Mouse (Mus musculus) megakaryocyte, embryonic 14.5 days (primary cell): ENCODE measurements at regions not wholly inside any gene's neighbourhood (a gene's known extent, or its start where the extent isn't known, plus 50 kb on each side); places are given as distances from the start of the nearest gene placed in this dataset.

Experiments used
- H3K27me3 ChIP-seq: replicated peaks from 2 replicates; pipeline ENCODE3; 2012; ENCODE audit warnings: inconsistent platforms
- H3K36me3 ChIP-seq: replicated peaks from 2 replicates; pipeline ENCODE3; 2012; ENCODE audit warnings: low read length, inconsistent platforms, mixed read lengths
- H3K4me1 ChIP-seq: 2 replicates; pipeline ENCODE4 v1.6.1; 2012; ENCODE audit warnings: inconsistent platforms
- H3K4me3 ChIP-seq: replicated peaks from 2 replicates; pipeline ENCODE3; 2012; ENCODE audit warnings: moderate library complexity, mild to moderate bottlenecking, inconsistent platforms
- H3K9me3 ChIP-seq: 2 replicates; pipeline ENCODE4 v1.6.1; 2012; ENCODE audit warnings: inconsistent platforms
- FLI1 ChIP-seq: IDR thresholded peaks from 2 replicates; pipeline ENCODE4 v1.6.1; 2012; ENCODE audit warnings: low read length, inconsistent platforms, mixed read lengths
- GATA1 ChIP-seq: IDR thresholded peaks from 3 replicates; pipeline ENCODE4 v1.6.1; 2012; ENCODE audit warnings: mixed read lengths, low read length, inconsistent platforms, borderline replicate concordance

DNA sequence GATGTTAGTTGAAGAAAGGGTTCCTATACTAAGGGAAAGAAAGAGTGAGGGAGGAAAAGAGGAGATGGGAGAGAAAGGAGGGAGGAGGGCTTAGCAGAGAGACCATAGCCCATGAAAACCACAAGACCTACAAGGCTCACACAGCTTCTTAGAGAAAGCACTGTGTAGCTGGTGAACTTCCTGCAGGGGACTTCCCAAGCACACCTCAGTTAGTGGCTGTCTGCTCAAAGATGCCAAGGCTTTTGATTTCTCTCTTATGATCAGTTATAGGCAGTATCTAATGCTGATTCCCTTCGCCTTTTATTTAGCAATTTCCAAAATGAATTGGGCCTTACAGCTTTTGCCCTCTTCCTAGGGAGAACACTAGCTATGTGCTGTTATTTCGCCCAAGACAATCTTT lies 90.0 kb upstream of the Bach2 start:
- Histone ChIP-seq H3K4me3 (no peak overlapping the region), H3K36me3 (no peaks in the 10 kb centered on the region), H3K27me3 (peaks cover 17% of the 10 kb centered on the region), H3K9me3 (peaks cover 4% of the 10 kb centered on the region; the same call in 1 of the 2 replicates), H3K4me1 (no peaks in the 10 kb centered on the region)
- TF ChIP-seq GATA1 (no peak), FLI1 (no peak)

DNA sequence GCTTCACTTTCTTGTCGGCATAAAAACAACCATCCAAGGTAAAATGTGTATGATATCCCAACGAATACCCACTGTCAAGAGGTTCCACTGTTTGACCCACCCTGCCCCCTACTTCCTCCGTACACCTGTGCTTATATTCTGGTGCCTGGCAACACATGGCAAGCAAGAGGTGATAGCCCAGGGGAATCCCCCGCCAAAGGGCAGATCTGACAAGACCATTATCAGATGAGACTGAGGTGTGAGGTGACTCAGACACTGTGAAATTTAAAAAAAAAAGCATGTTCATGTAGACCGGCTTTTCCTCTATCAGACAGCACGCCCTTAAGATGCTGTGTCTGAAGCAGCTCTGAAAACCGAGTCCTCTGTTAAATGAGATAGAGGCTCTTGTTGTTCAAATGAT lies 89.4 kb upstream of the Bach2 start:
- peaks cover 4% of the 10 kb centered on the region; the same call in 1 of the 2 replicates for H3K9me3 ChIP-seq
- no peaks in the 10 kb centered on the region for H3K36me3 ChIP-seq
- peaks cover 17% of the 10 kb centered on the region for H3K27me3 ChIP-seq
- TF ChIP-seq FLI1 (no peak), GATA1 (no peak)
- no peak overlapping the region for H3K4me3 ChIP-seq
- H3K4me1 ChIP-seq, result no peaks in the 10 kb centered on the region

DNA sequence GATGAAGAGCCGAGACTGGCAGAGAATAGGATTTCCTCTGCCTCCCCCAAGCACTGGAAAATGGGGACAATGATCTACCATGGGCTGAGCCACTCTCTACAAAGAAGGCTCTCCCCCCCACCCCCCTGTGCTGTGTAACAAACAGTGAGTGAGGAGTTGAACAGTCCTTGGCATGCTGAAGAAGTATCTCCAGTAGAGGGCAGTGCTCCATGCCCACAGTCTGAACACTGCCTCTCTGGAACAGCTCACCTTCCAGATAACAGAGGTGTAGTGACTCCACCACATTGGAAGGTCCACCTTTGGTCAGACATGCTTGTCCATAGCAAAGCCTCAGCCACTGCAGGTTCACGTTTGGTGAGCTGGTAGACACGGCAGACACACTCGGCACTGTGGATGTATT lies 85.2 kb upstream of the Bach2 start:
- no peak overlapping the region for H3K4me3 ChIP-seq
- no peaks in the 10 kb centered on the region for H3K4me1 ChIP-seq
- peaks cover 15% of the 10 kb centered on the region for H3K27me3 ChIP-seq
- H3K36me3 ChIP-seq, result no peaks in the 10 kb centered on the region
- H3K9me3 ChIP-seq, result no peaks in the 10 kb centered on the region
- TF ChIP-seq GATA1 (no peak), FLI1 (no peak)

DNA sequence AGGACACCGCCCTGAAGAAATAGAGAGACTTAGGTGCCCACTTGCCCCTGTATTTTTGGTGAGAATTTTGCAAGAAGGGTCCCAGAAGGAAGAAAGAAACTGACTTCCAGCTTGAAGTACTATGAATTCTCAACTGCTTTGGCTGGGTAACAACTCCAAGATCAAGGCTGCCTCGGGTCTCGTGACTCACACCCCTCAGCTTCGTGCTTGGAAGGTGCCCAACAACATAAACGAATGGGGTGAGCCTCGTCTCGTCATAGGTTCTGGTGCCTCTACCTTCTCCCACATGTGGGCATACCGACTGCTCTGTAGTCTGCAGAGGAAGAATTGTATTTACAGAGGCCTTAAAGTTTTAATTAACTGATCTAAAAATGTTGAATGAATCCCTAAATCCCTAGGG lies 81.6 kb upstream of the Bach2 start:
- TF ChIP-seq GATA1, result no peak
- TF ChIP-seq FLI1, result no peak
- H3K4me3 ChIP-seq, result no peak overlapping the region
- H3K4me1 ChIP-seq, result peaks cover 7% of the 10 kb centered on the region
- H3K36me3 ChIP-seq, result no peaks in the 10 kb centered on the region
- peaks cover 7% of the 10 kb centered on the region for H3K27me3 ChIP-seq
- no peaks in the 10 kb centered on the region for H3K9me3 ChIP-seq

DNA sequence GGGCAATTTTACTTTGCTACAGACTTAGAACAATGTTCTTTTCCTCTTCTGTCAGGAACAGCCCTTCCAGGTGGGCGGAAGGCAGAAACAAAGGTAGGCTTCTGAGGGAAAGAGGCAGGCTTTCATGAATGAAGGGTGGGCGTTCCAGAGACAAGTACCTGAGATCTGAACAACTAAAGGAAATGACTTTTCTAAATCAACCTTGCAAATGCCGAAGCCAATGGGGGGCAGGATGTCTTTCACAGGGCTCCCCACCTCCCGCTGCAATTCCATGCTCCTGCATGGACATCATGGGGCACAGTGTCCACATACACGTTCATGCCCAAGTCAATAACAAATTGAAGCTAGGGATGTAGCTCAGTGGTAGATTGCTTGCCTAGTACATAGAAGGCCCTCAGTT lies 80.2 kb upstream of the Bach2 start:
- no peak overlapping the region for H3K4me3 ChIP-seq
- H3K27me3 ChIP-seq, result peaks cover 2% of the 10 kb centered on the region
- peaks cover 7% of the 10 kb centered on the region for H3K4me1 ChIP-seq
- H3K36me3 ChIP-seq, result no peaks in the 10 kb centered on the region
- no peaks in the 10 kb centered on the region for H3K9me3 ChIP-seq
- TF ChIP-seq GATA1, result no peak
- TF ChIP-seq FLI1, result no peak

DNA sequence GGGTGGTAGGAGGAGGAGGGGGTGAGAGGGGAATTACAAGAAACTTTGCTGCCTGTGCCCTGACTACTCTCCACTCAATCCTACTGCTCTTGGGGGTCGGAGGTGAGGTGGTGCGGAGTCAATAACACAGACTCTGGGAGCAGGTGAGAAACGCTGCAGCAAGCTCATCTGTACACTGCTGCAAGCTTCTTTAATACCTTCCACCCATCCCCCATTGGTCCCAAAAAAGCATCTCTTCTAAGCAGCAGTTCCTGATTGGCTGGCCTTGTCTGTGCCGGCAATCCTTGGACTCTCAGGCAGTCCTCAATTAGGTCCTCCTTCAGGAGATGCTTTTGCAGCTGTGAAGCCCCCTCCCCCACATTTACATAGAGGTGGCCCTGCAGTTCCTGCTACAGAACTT lies 79.7 kb upstream of the Bach2 start:
- Histone ChIP-seq H3K9me3 (no peaks in the 10 kb centered on the region), H3K4me3 (no peak overlapping the region), H3K27me3 (peaks cover 2% of the 10 kb centered on the region), H3K4me1 (peaks cover 7% of the 10 kb centered on the region), H3K36me3 (no peaks in the 10 kb centered on the region)
- TF ChIP-seq GATA1, result no peak
- TF ChIP-seq FLI1, result no peak

DNA sequence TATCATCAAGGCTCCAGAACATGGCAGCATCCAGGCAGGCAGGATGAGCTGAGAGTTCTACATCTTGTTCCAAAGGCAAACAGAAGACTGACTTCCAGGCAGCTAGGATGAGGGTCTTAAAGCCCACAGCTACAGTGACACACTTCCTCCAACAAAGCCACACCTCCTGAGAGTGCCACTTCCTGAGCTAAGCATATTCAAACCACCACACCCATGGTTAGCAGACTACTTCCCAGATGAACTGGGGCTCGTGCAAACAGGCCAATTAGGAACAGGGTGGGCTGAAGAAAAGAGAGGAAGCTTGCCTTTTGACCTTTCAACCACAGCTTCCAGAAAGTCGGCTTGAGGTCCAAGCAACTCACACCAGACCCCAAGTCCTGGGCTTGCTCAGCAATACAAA lies 77.8 kb upstream of the Bach2 start:
- TF ChIP-seq GATA1 (no peak), FLI1 (no peak)
- Histone ChIP-seq H3K4me3 (no peak overlapping the region), H3K9me3 (no peaks in the 10 kb centered on the region), H3K27me3 (peaks cover 5% of the 10 kb centered on the region), H3K4me1 (peaks cover 7% of the 10 kb centered on the region), H3K36me3 (no peaks in the 10 kb centered on the region)

DNA sequence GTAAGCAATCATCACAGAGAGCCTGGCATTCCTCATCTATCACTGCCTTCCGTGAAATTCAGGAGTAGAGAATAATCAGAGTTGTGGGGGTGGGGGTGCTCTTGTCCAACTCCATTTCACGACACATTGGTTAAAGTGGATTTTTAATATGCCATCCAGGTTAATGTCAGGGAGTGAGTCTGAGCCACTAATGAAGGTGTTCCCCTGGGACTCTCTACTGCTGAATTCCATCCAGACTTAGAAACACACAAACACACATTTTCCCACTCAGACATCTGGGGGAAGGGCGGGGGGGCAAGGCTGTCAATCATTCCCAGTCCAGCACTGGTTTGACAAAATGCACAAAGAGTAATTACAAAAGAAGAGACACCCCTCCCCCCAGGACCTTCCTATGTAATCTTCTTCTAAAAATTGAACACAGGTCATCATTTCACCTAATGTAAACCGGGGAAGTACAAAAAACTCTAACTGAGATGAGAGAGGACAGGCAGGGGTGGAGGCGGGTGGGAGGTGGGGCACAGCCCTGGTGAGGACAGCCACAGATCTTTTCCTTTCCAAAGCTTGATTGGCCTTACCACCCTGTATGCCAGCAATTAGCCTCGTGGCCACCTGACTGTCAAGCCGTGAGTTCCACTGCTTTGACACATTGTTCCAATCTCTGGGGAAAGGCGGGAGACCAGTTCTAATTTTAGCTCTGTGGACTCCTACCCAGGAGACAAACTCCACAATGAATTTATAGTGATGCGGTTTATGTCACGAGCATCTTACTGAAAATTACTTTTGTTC lies 76.5 kb upstream of the Bach2 start:
- Histone ChIP-seq H3K4me3 (no peak overlapping the region), H3K4me1 (peaks cover 7% of the 10 kb centered on the region), H3K9me3 (peaks cover 3% of the 10 kb centered on the region), H3K27me3 (peaks cover 5% of the 10 kb centered on the region), H3K36me3 (no peaks in the 10 kb centered on the region)
- TF ChIP-seq FLI1, result no peak
- TF ChIP-seq GATA1, result no peak

DNA sequence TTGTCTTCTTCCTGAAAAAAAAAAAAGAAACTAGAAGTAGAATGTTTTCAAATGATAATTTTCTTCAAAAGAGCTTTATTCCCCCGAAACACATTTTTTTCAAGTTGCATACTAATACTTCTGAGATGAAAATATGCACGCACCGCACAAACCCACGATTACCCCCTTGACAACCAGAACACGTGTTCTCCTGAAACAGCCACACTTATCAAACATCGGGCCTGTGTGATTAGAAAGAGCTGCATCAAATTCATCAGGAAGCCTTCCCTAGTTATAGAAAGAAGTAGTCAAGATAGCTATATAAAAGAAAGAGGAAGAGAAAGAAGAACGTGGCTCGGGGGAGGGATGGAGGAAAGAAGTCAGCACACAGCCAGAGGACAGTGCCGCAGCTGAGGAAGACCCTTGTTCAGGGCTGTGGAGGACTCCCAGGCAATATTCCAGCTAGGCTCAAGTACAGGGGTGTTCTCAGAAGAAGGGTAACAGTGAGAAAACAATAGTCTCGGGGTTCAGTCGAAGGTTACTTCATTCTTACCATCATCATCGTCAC lies 75.8 kb upstream of the Bach2 start:
- H3K4me1 ChIP-seq, result peaks cover 7% of the 10 kb centered on the region
- TF ChIP-seq GATA1 (no peak), FLI1 (no peak)
- no peaks in the 10 kb centered on the region for H3K36me3 ChIP-seq
- no peak overlapping the region for H3K4me3 ChIP-seq
- H3K9me3 ChIP-seq, result peaks cover 7% of the 10 kb centered on the region
- peaks cover 5% of the 10 kb centered on the region for H3K27me3 ChIP-seq

DNA sequence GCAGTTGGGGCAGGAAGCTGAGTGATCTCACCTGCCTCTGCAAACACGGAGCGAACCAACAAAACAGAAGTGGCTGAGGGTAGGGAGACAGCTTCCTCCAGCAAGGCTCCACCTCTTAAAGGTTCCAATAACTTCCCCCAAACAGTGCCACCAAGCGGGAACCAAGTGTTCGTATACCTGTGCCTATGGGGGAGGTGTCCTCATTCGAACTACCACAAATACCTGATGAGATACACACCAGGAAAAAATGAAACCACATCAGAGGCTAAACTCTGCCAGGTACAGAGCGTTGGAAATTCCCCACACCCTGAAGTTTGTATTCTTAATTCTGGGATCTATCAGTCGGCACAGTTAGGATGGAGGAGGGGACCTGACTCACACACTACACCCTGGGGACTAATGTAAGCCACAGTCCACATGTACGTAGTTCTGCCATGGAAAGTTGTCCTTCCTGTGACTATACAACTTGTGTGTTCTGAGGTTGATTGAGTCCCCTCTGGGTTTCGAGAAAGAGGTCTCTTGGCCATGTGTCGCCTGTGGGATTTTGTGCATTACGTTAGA lies 74.4 kb upstream of the Bach2 start:
- Histone ChIP-seq H3K4me3 (no peak overlapping the region), H3K36me3 (no peaks in the 10 kb centered on the region), H3K27me3 (peaks cover 5% of the 10 kb centered on the region), H3K4me1 (peaks cover 7% of the 10 kb centered on the region), H3K9me3 (peaks cover 7% of the 10 kb centered on the region)
- TF ChIP-seq GATA1 (no peak), FLI1 (no peak)
